Mouse (Mus musculus) cortical plate, adult 2 months (tissue): ENCODE measurements around the gene Cmtm7. TPM values are rescaled to one million over a fixed set of nuclear protein-coding genes. Genes with fewer than 3 reads are reported as not detected.
A peak's percentile ranks its signal among the peaks of the same experiment; 100 is the strongest.

Source experiments
- H3K27ac ChIP-seq: fragments of 200-500 bp; 2 replicates; pipeline ENCODE4 v1.5.1; 2012; ENCODE audit warnings: low read length, control low read depth, inconsistent platforms; ENCODE audit not compliant: insufficient read depth
- H3K4me1 ChIP-seq: fragments of 200-500 bp; 2 replicates; pipeline ENCODE4 v1.6.1; 2011; ENCODE audit warnings: low read length; ENCODE audit not compliant: control insufficient read depth, insufficient read depth
- H3K4me3 ChIP-seq: fragments of 200-500 bp; 2 replicates; pipeline ENCODE4 v1.5.1; 2011; ENCODE audit warnings: mild to moderate bottlenecking, low read length, control low read depth; ENCODE audit not compliant: insufficient read depth
- CTCF ChIP-seq: fragments of 200-500 bp; IDR thresholded peaks from 2 replicates; pipeline ENCODE4 v1.5.1; 2011; ENCODE audit warnings: mild to moderate bottlenecking, control low read depth, low read length; ENCODE audit not compliant: insufficient read depth; ENCODE audit errors: extremely low read depth
- POLR2A ChIP-seq: fragments of 200-500 bp; IDR thresholded peaks from 2 replicates; pipeline ENCODE4 v1.6.1; 2011; ENCODE audit warnings: mild to moderate bottlenecking, low read length, control low read depth; ENCODE audit not compliant: insufficient read depth; ENCODE audit errors: extremely low read depth
- polyA plus RNA-seq: library from polyadenylated mRNA; depleted of rRNA; stranded (reverse); fragments of >200 nt; gene quantifications from 2 replicates; pipeline ENCODE4 v1.2.3, GENCODE M21; 2012; rRNA removed

The Cmtm7 gene
- polyA plus RNA-seq, result 8.9 and 9.1 TPM in 2 replicates

GRCm38 (mm10) chr9:114781526-114782212 lies at the start of gene Cmtm7:
Gene Cmtm7 (minus strand): TSS chr9:114781856.
- Histone ChIP-seq H3K4me1 (no peaks in the 10 kb centered on the region), H3K27ac (no peak within 1 kb of the TSS), H3K4me3 (peak within 1 kb of the TSS; percentile 17)
- TF ChIP-seq POLR2A (no peak), CTCF (no peak)

- TF ChIP-seq POLR2A, result no peak
- TF ChIP-seq CTCF, result no peak
- no peaks in the 10 kb centered on the region for H3K4me1 ChIP-seq
Measured at GRCm38 (mm10) chr9:114830351-114830750, 48.7 kb upstream of the Cmtm7 start.

GRCm38 (mm10) chr9:114829669-114830068 lies 48.0 kb upstream of the Cmtm7 start:
- TF ChIP-seq CTCF (no peak), POLR2A (no peak)
- H3K27ac ChIP-seq, result no peak overlapping the region
- H3K4me1 ChIP-seq, result no peaks in the 10 kb centered on the region
- H3K4me3 ChIP-seq, result no peak overlapping the region

More at GRCm38 (mm10) chr9:114830351-114830750, 48.7 kb upstream of the Cmtm7 start:
- H3K27ac ChIP-seq, result no peak overlapping the region
- no peak overlapping the region for H3K4me3 ChIP-seq

DNA sequence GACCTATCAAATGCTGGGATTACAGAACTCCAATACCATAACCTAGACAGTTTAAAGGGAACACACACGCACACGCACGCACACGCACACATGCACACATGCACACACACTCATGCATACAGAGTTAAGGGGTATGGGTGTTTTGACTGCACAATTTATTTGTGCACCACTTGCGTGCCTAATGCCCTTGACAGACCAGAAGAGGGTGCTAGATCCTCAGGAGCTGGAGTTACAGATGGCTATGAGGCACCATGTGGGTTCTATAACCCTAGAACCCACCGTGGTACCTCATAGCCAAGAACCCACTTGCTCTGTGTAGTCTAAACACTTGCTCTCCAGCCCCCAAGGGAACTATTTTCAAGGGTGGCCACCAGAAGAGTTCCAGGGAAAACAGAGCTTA lies 46.7 kb upstream of the Cmtm7 start:
- no peak overlapping the region for H3K27ac ChIP-seq
- no peak overlapping the region for H3K4me3 ChIP-seq
- H3K4me1 ChIP-seq, result no peaks in the 10 kb centered on the region
- TF ChIP-seq POLR2A (no peak), CTCF (no peak)

GRCm38 (mm10) chr9:114827242-114827852 lies 45.7 kb upstream of the Cmtm7 start:
- Histone ChIP-seq H3K27ac (0 out of 2 replicates have a peak overlapping the region, but pooled peaks have one; percentile 25), H3K4me1 (no peaks in the 10 kb centered on the region), H3K4me3 (no peak overlapping the region)
- TF ChIP-seq POLR2A, result no peak
- TF ChIP-seq CTCF, result no peak

- Histone ChIP-seq H3K27ac (no peak overlapping the region), H3K4me1 (no peaks in the 10 kb centered on the region), H3K4me3 (no peak overlapping the region)
- TF ChIP-seq CTCF (no peak), POLR2A (no peak)
Measured at GRCm38 (mm10) chr9:114824166-114824565, 42.5 kb upstream of the Cmtm7 start.

DNA sequence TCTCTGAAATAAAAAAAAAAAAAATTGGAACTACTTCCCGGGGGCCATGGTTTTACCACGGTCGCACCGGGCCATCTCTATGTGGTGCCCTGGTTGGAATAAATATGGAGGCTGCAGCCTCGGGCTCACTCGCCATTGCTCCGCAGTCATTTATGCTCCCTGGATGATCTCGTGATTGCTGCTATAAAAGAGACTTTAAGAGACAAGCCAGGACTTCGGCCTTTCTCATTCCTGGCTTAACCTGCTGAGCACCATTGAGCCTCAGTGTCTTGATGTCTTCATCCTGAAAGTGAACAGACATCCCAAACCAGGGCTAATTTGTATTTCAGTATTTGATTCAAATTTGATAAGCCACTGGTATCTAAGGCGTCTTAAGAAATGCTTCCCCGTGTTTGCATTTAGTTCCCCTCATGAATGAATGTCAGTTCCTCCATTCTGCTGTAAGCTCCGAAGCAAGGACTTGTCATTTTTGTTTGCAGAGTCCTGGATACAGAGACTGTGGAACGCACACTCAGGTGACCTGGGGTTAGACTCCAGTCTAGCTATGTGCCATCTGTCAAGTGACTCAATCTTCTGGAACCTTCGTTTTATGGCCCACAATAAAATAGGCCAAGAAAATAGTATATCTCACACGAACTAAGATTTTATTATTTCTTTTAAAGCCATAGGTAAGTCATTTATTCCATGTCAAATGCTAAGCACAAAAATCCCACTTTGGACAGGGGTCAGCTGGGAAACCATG lies 40.1 kb upstream of the Cmtm7 start:
- Histone ChIP-seq H3K4me3 (no peak overlapping the region), H3K4me1 (no peaks in the 10 kb centered on the region), H3K27ac (no peak overlapping the region)
- TF ChIP-seq CTCF, result no peak
- no peak for TF ChIP-seq POLR2A

DNA sequence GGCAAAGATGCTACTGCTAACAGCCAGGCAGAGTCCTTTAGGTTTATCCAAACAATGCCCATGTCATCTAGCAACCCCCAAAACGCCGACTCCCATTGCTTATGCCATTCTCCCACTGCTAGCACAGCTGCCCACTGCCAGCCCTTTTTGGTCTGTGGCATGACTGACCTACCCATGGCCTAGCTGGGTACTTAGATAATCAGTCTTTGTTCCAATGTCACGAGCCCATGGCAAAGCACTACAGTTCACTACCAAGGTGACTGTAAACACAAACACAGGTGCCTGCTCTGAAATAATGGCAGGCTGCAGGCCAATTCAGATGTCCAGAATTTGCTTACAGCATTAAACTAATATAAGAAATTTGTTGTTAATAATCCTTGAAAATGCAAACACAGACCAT lies 37.3 kb upstream of the Cmtm7 start:
- H3K4me1 ChIP-seq, result no peaks in the 10 kb centered on the region
- H3K27ac ChIP-seq, result no peak overlapping the region
- TF ChIP-seq POLR2A (no peak), CTCF (no peak)
- no peak overlapping the region for H3K4me3 ChIP-seq

GRCm38 (mm10) chr9:114817012-114817411 lies 35.4 kb upstream of the Cmtm7 start:
- TF ChIP-seq POLR2A (no peak), CTCF (no peak)
- no peaks in the 10 kb centered on the region for H3K4me1 ChIP-seq
- H3K4me3 ChIP-seq, result no peak overlapping the region
- no peak overlapping the region for H3K27ac ChIP-seq

DNA sequence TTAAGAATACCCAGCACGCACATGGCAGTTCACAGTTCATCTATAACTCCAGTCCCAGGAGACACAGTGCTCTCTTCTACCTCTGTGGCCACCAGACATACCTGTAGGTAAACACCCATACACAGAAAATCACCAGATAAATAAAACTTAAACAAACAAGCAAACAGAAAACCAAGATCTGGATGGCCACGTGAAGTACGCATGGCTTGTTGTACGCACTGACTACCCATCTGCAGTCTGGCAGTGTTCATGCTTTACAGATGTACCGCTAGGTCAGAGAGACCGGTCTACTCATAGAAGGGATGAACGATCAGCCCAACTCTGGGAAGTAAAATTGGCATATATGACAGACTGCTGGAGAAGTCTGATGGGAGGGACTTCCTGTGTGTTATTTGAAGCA lies 34.5 kb upstream of the Cmtm7 start:
- Histone ChIP-seq H3K4me1 (no peaks in the 10 kb centered on the region), H3K4me3 (no peak overlapping the region), H3K27ac (no peak overlapping the region)
- no peak for TF ChIP-seq CTCF

DNA sequence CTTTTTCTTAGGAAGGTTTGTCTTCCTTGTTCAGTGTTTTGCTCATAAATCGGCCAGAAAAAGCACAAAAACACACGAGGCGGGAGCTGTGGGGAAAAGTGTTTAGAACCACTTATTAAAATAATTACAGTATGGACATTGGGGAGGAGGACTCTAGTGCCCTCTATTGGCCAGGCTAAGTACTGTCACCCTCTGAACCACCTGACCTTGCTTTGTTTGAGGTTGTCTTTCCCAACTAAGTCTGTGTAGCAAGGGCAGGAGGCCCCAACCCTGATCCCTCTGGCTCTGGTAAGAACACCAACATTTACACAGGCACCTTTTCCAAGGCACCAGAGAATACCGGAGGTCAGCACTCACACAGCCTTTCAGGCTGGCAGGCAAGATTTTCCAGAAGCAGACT lies 33.7 kb upstream of the Cmtm7 start:
- H3K4me1 ChIP-seq, result no peaks in the 10 kb centered on the region
- no peak overlapping the region for H3K27ac ChIP-seq
- no peak overlapping the region for H3K4me3 ChIP-seq
- TF ChIP-seq CTCF (peak; percentile 62), POLR2A (no peak)
